Mouse (Mus musculus) heart, postnatal 0 days (tissue): ENCODE measurements around the gene Cbfa2t3.

Experiments
- CTCF ChIP-seq: IDR thresholded peaks from 2 replicates; pipeline ENCODE4 v1.5.1; 2016; ENCODE audit warnings: antibody characterized with exemption, control low read depth, low read depth
- EP300 ChIP-seq: IDR thresholded peaks from 2 replicates; pipeline ENCODE4 v1.6.1; 2016; ENCODE audit warnings: antibody characterized with exemption, low read depth

DNA sequence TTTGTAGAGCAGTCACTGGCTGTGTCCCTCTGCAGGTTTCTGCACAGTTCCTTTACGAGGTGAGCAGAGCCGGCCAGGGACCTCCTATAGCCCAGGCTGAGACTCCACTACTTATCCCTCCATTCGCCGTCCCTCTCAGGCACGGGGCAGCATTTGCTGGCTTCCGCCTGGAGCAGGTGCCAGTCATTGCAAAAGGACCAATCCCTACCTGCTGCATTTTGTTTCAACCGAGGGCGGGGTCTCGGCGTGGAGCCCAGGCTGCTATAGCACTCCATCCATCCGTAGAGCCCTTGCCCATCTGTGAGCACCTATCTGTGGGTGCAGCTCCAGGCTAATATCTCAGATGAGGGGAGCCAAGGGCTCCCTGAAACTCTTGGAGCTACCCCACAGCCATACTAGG, 28.9 kb downstream of the Cbfa2t3 start:
- TF ChIP-seq EP300 = no peak
- no peak for TF ChIP-seq CTCF
